Mouse (Mus musculus) thymus, adult 2 months (tissue): ENCODE measurements around the gene BC049352.

Experiments
- CTCF ChIP-seq: fragments of 200-500 bp; IDR thresholded peaks from 2 replicates; pipeline ENCODE4 v1.5.1; 2012; ENCODE audit warnings: mild to moderate bottlenecking, control low read depth, low read length, moderate library complexity, borderline replicate concordance; ENCODE audit not compliant: control insufficient read depth, poor library complexity, insufficient read depth; ENCODE audit errors: extremely low read depth
- POLR2A ChIP-seq: fragments of 200-500 bp; IDR thresholded peaks from 2 replicates; pipeline ENCODE4 v1.6.1; 2012; ENCODE audit warnings: mild to moderate bottlenecking, low read length, control low read depth, moderate library complexity; ENCODE audit not compliant: control insufficient read depth, poor library complexity, insufficient read depth; ENCODE audit errors: extremely low read depth

GRCm38 (mm10) chr9:45294210-45295011 lies 112.6 kb downstream of the BC049352 start:
- no peak for TF ChIP-seq POLR2A
- TF ChIP-seq CTCF = no peak
